Mouse (Mus musculus) embryonic facial prominence, embryonic 13.5 days (tissue): ENCODE measurements at regions not wholly inside any gene's neighbourhood (a gene's known extent, or its start where the extent isn't known, plus 50 kb on each side); places are given as distances from the start of the nearest gene placed in this dataset.

ENCODE experiments used
- ATAC-seq: fragments of 200-750 bp; cut with Nextera tagmentation; 2 replicates; pipeline ENCODE4 v1.8.0; 2017; ENCODE audit warnings: low read depth; ENCODE audit not compliant: insufficient number of reproducible peaks, insufficient read depth, low FRiP score, low TSS enrichment
- H3K27ac ChIP-seq: fragments of 300-500 bp; sonication (generic); 2 replicates; pipeline ENCODE4 v1.5.1; 2015; ENCODE audit warnings: moderate library complexity, mild to moderate bottlenecking, inconsistent platforms
- H3K27me3 ChIP-seq: fragments of 300-500 bp; sonication (generic); 2 replicates; pipeline ENCODE4 v1.6.1; 2015; ENCODE audit warnings: mild to moderate bottlenecking, inconsistent platforms
- H3K36me3 ChIP-seq: fragments of 300-500 bp; sonication (generic); 2 replicates; pipeline ENCODE4 v1.6.1; 2015; ENCODE audit warnings: mild to moderate bottlenecking, inconsistent platforms
- H3K4me1 ChIP-seq: fragments of 300-500 bp; sonication (generic); 2 replicates; pipeline ENCODE4 v1.6.1; 2015; ENCODE audit warnings: inconsistent platforms
- H3K4me2 ChIP-seq: fragments of 300-500 bp; sonication (generic); 2 replicates; pipeline ENCODE4 v1.6.1; 2015; ENCODE audit warnings: moderate library complexity, mild to moderate bottlenecking, inconsistent platforms
- H3K4me3 ChIP-seq: fragments of 300-500 bp; sonication (generic); 2 replicates; pipeline ENCODE4 v1.5.1; 2015; ENCODE audit warnings: mild to moderate bottlenecking, inconsistent platforms
- H3K9ac ChIP-seq: fragments of 300-500 bp; sonication (generic); 2 replicates; pipeline ENCODE4 v1.6.1; 2015; ENCODE audit warnings: mild to moderate bottlenecking, inconsistent platforms
- H3K9me3 ChIP-seq: fragments of 300-500 bp; sonication (generic); 2 replicates; pipeline ENCODE4 v1.6.1; 2016; ENCODE audit warnings: inconsistent platforms
- WGBS: fragments of 180-500 bp; shearing (Covaris S2); methylation state at CpG from one replicate; pipeline ENCODE4 v1.1.7; 2015; ENCODE audit warnings: mixed read lengths; 5-methylcytosine and 5-hydroxymethylcytosine counted together

DNA sequence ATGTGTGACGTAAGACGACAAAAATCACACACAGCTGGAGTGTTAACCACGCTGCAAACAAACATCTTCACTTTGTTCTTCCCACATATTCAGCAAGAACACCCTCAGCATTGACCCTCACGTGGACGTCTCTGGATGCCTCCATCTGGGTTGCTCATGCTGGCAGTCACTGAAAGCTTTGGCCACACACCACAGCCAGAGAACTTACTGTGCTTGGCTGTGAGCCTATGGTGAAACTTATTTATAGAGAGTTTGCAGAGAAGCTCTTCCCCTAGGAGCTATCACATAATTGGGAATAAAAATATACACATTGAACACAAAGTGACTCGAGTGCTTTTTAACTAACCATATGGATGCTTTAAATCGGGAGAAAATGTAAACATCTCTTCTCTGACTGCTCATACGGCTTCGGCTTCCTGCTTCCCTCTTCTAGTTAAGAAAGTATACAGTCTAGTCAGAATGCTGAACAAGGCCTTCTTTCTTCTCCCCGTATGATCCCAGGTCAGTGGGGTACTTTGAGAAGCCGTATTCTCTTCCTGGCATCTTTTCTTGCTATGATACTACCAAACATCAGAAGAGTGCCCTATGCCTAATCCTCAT lies 812.0 kb upstream of the Intu start:
- H3K4me1 ChIP-seq = peaks cover 9% of the 10 kb centered on the region; the same call in 1 of the 2 replicates
- no peaks in the 10 kb centered on the region for H3K9me3 ChIP-seq
- no peak overlapping the region for H3K9ac ChIP-seq
- H3K36me3 ChIP-seq = no peaks in the 10 kb centered on the region
- H3K27me3 ChIP-seq = no peaks in the 10 kb centered on the region
- no peak overlapping the region for H3K4me2 ChIP-seq
- H3K4me3 ChIP-seq = no peak overlapping the region
- no peak for ATAC-seq
- WGBS = 43% methylated on average over 11 of the region's 11 CpGs
- peak overlapping the region; percentile 49 for H3K27ac ChIP-seq

DNA sequence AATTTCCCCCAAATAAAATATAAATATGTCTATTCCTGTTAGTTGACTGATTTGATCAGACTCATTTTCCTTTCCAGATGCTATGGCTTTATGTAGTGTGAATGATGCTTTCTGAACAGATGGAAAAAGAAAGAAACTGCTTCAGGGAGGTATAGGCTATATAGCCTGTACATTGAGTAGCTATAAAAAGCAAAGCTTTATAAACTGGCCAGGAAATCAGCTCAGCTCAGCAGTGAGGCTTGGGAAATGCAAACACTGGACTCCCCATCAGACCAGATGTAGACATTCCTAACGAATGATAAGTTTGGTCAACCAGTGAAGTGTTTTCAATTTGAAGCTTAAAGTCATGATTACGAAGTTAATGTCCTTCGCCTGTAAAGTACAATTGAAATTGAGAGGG lies 805.3 kb upstream of the Intu start:
- no peaks in the 10 kb centered on the region for H3K9me3 ChIP-seq
- 77% methylated on average over 3 of the region's 3 CpGs for WGBS
- H3K4me3 ChIP-seq = no peak overlapping the region
- no peak overlapping the region for H3K4me2 ChIP-seq
- ATAC-seq = no peak
- H3K36me3 ChIP-seq = no peaks in the 10 kb centered on the region
- no peak overlapping the region for H3K27ac ChIP-seq
- no peak overlapping the region for H3K9ac ChIP-seq
- no peaks in the 10 kb centered on the region for H3K27me3 ChIP-seq
- no peaks in the 10 kb centered on the region for H3K4me1 ChIP-seq

DNA sequence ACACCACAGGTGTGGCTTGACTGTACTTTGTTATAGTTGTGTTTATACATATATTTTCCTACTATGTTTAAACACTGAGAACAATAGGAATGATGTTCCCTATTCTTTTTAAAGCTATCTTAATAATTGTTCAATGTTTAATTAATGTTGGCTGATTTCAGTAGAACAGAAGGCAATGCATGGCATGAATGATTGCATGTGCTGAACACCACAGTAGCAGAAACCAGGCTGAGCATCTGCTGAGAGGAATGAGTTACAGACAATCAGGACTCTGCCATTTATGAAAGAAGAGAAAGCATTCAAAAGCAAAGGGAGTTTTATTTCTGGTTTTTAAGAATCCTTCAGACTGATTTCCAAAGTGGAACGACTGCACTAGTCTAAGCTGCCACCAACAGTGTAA lies 794.4 kb upstream of the Intu start:
- H3K4me3 ChIP-seq = no peak overlapping the region
- WGBS = 50% methylated on average over 1 of the region's 1 CpGs
- no peak for ATAC-seq
- H3K4me2 ChIP-seq = no peak overlapping the region
- H3K27me3 ChIP-seq = no peaks in the 10 kb centered on the region
- no peaks in the 10 kb centered on the region for H3K9me3 ChIP-seq
- no peak overlapping the region for H3K27ac ChIP-seq
- no peaks in the 10 kb centered on the region for H3K36me3 ChIP-seq
- no peak overlapping the region for H3K9ac ChIP-seq
- H3K4me1 ChIP-seq = no peaks in the 10 kb centered on the region

DNA sequence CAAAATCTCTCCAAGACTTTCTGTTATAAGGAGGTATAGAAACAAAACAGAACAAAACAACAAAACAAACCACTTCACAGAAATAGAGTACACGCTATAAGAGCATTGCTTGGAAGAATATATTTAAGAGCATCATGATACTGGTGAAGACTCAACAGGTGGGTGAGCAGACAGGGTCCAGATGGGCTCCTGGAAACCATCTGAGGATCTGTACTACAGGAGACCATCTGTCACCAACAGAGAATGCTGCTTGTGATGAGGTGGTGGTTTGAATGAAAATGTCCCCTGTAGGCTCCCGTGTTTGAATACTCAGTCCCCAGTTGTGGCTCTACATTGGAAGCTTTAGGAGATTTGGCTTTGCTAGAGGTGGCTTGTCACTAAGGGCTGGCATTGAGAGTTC lies 785.1 kb upstream of the Intu start:
- no peak overlapping the region for H3K27ac ChIP-seq
- no peaks in the 10 kb centered on the region for H3K4me1 ChIP-seq
- no peak overlapping the region for H3K9ac ChIP-seq
- WGBS = 93% methylated on average over 2 of the region's 2 CpGs
- no peaks in the 10 kb centered on the region for H3K27me3 ChIP-seq
- H3K9me3 ChIP-seq = no peaks in the 10 kb centered on the region
- no peak for ATAC-seq
- no peaks in the 10 kb centered on the region for H3K36me3 ChIP-seq
- no peak overlapping the region for H3K4me2 ChIP-seq
- no peak overlapping the region for H3K4me3 ChIP-seq

DNA sequence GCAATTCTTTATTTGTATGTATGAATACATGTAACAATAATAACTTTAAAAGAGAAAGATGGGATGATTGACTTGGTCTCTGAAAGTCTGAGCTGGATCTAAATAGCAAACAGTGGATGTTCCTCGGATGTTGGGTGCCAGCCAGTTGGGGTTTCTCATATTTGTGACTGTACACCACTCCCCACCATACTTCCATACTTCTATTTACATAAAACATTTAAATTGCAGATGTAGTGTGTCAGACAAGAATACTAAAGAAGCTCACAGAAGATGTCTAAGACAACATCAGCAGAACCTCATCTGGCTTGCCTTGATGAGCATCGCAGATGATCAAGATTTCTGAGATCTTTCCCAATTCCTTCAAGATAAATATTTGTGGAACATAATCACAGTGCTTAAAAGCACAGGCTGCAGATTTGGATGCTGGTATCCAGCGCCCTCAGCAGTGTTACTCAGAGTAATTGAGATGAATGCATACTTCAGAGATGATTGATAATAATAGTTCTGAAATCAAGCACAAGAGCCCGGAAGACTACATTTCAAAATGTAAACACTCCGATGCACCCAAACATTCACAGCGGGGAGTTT lies 762.0 kb upstream of the Intu start:
- H3K4me2 ChIP-seq = no peak overlapping the region
- no peaks in the 10 kb centered on the region for H3K9me3 ChIP-seq
- no peak overlapping the region for H3K9ac ChIP-seq
- WGBS = 85% methylated on average over 6 of the region's 6 CpGs
- H3K4me3 ChIP-seq = no peak overlapping the region
- H3K27ac ChIP-seq = no peak overlapping the region
- H3K4me1 ChIP-seq = peaks cover 5% of the 10 kb centered on the region; the same call in 1 of the 2 replicates
- no peaks in the 10 kb centered on the region for H3K36me3 ChIP-seq
- no peaks in the 10 kb centered on the region for H3K27me3 ChIP-seq
- ATAC-seq = no peak

DNA sequence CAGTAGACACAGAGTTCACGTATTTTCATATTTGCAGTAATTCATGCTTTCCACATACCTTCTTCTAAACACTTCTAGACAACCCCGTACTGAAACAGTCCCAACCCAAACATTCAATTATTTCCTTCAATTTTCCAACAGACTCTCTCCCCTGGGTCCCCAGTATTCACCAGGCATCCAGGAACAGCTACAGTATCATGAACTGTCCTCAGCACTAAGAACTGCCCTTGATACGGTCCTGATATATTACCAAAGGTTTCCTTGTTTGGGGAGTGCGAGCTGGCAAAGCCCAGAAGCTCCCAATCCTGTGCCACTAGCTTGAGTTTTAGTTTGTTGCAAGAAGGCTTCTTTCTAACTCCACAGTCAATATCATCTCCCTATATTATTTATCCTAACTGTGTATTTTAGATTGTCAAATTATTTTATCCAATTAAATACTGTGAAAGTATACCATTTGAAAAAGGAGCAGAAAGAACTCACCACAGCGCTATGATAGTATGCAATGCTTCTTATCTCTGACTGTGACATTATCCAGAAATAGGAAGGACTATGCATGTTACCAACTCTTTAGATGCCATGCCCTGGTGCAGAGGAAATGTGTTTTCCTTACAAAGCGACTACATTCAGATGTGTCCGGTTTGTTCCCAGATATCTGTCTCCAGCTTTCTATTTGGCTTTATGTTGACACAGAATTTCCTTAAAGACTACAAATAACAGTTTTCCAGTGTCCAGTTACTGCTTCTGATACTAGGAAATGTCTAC lies 754.6 kb upstream of the Intu start:
- ATAC-seq = no peak
- Histone ChIP-seq H3K4me3 (no peak overlapping the region), H3K4me1 (peaks cover 12% of the 10 kb centered on the region; the same call in 1 of the 2 replicates), H3K9me3 (no peaks in the 10 kb centered on the region), H3K27me3 (no peaks in the 10 kb centered on the region), H3K36me3 (no peaks in the 10 kb centered on the region), H3K4me2 (no peak overlapping the region), H3K9ac (no peak overlapping the region), H3K27ac (no peak overlapping the region)
- 86% methylated on average over 7 of the region's 7 CpGs for WGBS

DNA sequence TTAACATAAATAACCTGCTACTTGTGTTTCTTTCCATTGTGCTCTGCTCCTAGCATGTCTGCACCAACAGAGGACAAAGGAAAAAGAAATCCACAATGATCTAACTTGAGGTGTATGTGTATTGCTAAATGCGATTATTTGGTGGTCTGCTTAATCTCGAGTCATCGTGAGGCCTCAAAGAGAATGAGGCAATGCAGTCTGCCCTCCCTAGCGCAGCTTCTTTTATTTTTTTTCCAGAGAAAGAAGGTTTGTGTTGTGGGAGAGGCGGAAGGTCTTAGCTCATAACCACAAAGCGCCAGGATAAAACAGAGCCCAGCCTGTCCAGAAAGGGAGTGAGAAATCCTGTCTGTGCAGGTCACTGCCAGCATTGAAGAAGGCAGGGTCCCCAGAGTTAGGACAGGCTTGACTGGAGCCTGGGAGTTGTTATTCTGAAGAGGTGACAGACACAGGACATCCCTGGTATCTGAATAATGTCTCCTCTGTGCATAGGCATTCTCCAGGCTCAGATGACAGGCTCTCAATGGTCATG lies 751.3 kb upstream of the Intu start:
- Histone ChIP-seq H3K4me3 (no peak overlapping the region), H3K9ac (no peak overlapping the region), H3K4me1 (peaks cover 8% of the 10 kb centered on the region; the same call in 1 of the 2 replicates), H3K36me3 (no peaks in the 10 kb centered on the region), H3K9me3 (no peaks in the 10 kb centered on the region), H3K4me2 (no peak overlapping the region), H3K27me3 (no peaks in the 10 kb centered on the region), H3K27ac (no peak overlapping the region)
- no peak for ATAC-seq
- WGBS = 57% methylated on average over 6 of the region's 6 CpGs

DNA sequence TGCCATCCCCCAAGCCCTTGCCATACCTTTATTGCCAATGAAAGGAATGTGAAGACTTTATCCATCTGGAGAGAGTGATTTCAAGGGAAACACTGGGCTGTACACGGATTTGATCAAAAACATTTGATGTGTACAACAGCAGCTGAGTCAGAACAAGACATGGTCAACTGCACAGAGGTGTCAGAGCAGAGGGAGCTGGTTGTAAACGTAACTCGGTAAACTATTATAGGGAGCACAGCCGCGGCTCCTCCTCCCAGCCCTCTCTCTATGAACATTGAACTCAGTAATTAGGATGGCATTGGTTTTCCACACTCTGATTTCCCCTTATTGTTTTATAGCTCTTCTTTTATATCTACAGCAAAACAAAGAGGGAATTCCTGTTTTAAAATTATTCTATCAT lies 750.8 kb upstream of the Intu start:
- 61% methylated on average over 5 of the region's 5 CpGs for WGBS
- H3K27ac ChIP-seq = no peak overlapping the region

DNA sequence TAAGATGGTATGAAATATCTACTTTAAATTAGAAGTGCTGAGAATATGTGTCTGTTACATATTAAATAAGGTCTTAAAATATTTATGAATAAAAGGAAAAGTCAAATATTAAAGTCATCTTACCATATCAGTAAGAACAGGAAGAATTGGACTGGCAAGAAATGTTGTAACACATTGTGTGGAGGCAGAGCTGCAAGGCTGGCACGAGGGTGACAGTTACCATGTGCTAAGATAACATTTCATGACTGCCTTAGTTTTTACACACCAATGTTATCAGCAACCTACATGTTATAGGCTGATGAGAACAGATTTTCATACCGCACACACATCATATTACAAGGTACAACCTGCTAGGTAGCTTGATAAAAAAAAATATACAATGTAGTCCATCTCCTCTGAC lies 746.2 kb upstream of the Intu start:
- no peak for ATAC-seq
- WGBS = 92% methylated on average over 2 of the region's 2 CpGs
- Histone ChIP-seq H3K4me1 (peaks cover 4% of the 10 kb centered on the region; the same call in 1 of the 2 replicates), H3K27ac (no peak overlapping the region), H3K27me3 (no peaks in the 10 kb centered on the region), H3K4me2 (no peak overlapping the region), H3K36me3 (no peaks in the 10 kb centered on the region), H3K9me3 (no peaks in the 10 kb centered on the region), H3K9ac (no peak overlapping the region), H3K4me3 (no peak overlapping the region)

More for the DNA sequence above, 750.8 kb upstream of the Intu start:
- Histone ChIP-seq H3K4me1 (peaks cover 8% of the 10 kb centered on the region; the same call in 1 of the 2 replicates), H3K27me3 (no peaks in the 10 kb centered on the region), H3K4me2 (no peak overlapping the region), H3K9ac (no peak overlapping the region), H3K4me3 (no peak overlapping the region), H3K9me3 (no peaks in the 10 kb centered on the region), H3K36me3 (no peaks in the 10 kb centered on the region)
- no peak for ATAC-seq

DNA sequence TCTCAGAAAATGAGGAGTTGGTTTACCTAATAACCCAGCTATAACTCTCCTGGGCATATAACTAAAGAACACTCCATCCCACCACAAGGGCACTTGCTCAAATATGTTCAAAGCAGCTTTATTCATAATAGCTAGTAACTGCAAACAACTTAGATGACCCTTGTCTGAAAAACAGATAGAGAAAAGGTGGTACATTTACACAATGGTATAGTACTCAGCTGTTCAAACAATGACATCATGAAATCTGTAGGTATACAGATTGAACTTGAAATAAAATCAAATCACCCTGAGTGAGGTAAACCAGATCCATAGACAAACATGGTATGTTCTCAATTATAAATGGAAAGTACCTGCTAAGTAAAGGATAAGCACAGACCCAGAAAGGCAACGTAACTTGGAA lies 721.5 kb upstream of the Intu start:
- Histone ChIP-seq H3K4me3 (no peak overlapping the region), H3K9me3 (no peaks in the 10 kb centered on the region), H3K27ac (no peak overlapping the region), H3K4me2 (no peak overlapping the region), H3K36me3 (no peaks in the 10 kb centered on the region), H3K9ac (no peak overlapping the region), H3K4me1 (no peaks in the 10 kb centered on the region), H3K27me3 (no peaks in the 10 kb centered on the region)
- WGBS = 67% methylated on average over 1 of the region's 1 CpGs
- no peak for ATAC-seq

DNA sequence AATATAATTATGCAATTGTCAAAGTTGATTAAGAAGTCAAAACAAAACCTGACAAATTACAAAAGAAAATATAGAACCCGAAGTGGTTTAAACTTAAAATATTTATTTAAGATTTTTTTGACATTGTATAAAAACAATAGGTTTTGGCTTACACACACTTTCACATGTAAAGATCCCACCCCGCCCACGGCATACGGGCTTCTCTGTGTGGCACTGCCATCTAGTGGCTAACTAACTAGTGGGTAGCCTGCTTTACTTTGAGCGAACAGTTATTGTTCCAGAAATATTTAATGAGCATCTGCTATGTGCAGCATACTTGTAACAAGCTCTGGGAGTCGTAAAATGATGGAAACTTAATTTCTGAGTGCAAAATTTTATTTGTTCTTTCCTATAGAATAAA lies 716.3 kb upstream of the Intu start:
- WGBS = 22% methylated on average over 6 of the region's 6 CpGs
- no peak overlapping the region for H3K27ac ChIP-seq
- no peaks in the 10 kb centered on the region for H3K36me3 ChIP-seq
- H3K9me3 ChIP-seq = no peaks in the 10 kb centered on the region
- no peak for ATAC-seq
- H3K4me2 ChIP-seq = no peak overlapping the region
- no peaks in the 10 kb centered on the region for H3K27me3 ChIP-seq
- H3K9ac ChIP-seq = no peak overlapping the region
- H3K4me3 ChIP-seq = no peak overlapping the region
- no peaks in the 10 kb centered on the region for H3K4me1 ChIP-seq
